Mouse (Mus musculus): ENCODE measurements at regions not wholly inside any gene's neighbourhood (a gene's known extent, or its start where the extent isn't known, plus 50 kb on each side); places are given as distances from the start of the nearest gene placed in this dataset.

DNA sequence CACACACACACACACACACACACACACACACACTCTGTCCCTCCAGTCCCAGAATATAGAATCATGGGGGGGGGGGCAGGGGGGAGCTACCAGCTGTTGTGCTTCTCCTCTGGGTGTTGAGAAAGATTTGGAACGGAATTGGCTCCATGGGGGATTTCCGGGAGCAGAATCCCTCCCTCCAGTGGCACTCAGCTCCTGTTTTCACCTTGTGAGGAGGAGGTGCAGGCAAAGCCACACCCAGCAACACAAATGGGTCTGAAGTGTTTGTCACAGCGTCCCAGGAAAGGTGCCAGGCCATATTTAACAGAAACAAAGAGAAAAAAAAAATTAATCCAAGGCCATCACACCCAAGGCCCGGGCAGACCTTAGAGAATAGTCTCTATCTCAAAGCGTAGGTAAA, 301.4 kb upstream of the Klf3 start:
- Histone ChIP-seq H3K4me1 (ENCODE audit: control insufficient read depth, insufficient read depth, low read length) (peaks cover 10% of the 10 kb centered on the region), H3K9me3 (replicated peaks; ENCODE audit: control insufficient read depth, insufficient read depth, low read length, poor library complexity, severe bottlenecking) (peaks cover 12% of the 10 kb centered on the region), H3K27me3 (ENCODE audit: control insufficient read depth, insufficient read depth, low read length, poor library complexity, severe bottlenecking) (no peaks in the 10 kb centered on the region), H3K36me3 (ENCODE audit: control insufficient read depth, insufficient read depth, low read length, poor library complexity, severe bottlenecking) (no peaks in the 10 kb centered on the region), H3K4me3 (ENCODE audit: low read depth, low read length) (peak overlapping the region; percentile 53), H3K27ac (ENCODE audit: insufficient read depth, low read length) (peak overlapping the region; percentile 99), H3K9ac (ENCODE audit: low read depth, poor library complexity, severe bottlenecking) (peak overlapping the region; percentile 80)
- peak; percentile 95 for TF ChIP-seq EP300 (IDR thresholded peaks at IDR 0.05; ENCODE audit: insufficient read depth, low read depth, low read length)
- no peak for TF ChIP-seq POLR2A (IDR thresholded peaks at IDR 0.05; ENCODE audit: insufficient read depth, low read length)

DNA sequence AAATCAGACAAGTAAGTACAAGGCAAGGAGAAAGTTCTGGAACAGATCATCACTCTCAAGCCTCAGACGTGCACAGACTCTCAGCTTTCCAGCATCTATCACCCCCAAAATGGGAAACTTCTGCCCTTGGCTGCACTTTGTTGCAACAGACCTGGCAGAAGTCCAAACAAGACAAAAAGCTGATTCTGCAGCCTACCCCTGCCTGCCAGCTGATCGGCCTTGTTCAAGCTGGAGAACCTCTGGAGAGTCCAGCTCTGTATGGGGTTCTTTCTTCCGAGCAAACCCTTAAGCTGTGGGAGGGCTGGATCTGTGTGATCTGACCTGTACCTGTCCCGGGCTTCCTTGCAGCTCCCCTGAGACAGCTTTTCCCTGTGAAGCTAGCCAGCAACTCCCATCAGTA, 299.7 kb upstream of the Klf3 start:
- peak overlapping the region; percentile 70 for H3K27ac ChIP-seq (ENCODE audit: insufficient read depth, low read length)
- no peak overlapping the region for H3K4me3 ChIP-seq (ENCODE audit: low read depth, low read length)
- H3K4me1 ChIP-seq (ENCODE audit: control insufficient read depth, insufficient read depth, low read length), result peaks cover 14% of the 10 kb centered on the region
- H3K9ac ChIP-seq (ENCODE audit: low read depth, poor library complexity, severe bottlenecking), result peak overlapping the region; percentile 20
- no peak for TF ChIP-seq CTCF (IDR thresholded peaks at IDR 0.05; ENCODE audit: low read depth, low read length)
- TF ChIP-seq EP300 (IDR thresholded peaks at IDR 0.05; ENCODE audit: insufficient read depth, low read depth, low read length), result no peak
- no peaks in the 10 kb centered on the region for H3K27me3 ChIP-seq (ENCODE audit: control insufficient read depth, insufficient read depth, low read length, poor library complexity, severe bottlenecking)
- no peaks in the 10 kb centered on the region for H3K36me3 ChIP-seq (ENCODE audit: control insufficient read depth, insufficient read depth, low read length, poor library complexity, severe bottlenecking)
- H3K9me3 ChIP-seq (replicated peaks; ENCODE audit: control insufficient read depth, insufficient read depth, low read length, poor library complexity, severe bottlenecking), result no peaks in the 10 kb centered on the region

DNA sequence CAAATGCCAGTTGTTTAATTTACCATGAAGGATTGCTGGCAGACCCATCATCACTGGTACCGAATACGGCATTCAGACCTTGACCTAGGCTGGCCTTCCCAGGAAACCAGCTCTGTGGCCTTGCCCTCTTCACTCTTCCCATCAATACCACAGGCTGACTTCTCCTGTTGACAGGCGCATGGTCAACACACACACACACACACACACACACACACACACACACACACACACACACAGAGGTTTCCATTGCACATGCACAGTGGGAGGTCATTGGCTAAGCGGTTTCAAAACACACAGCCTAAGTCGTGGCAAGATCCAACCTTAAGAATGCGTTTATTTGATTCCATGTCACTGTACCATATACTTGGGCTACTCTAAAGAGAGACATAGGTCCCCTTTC, 298.7 kb upstream of the Klf3 start:
- peak overlapping the region; percentile 33 for H3K9ac ChIP-seq (ENCODE audit: low read depth, poor library complexity, severe bottlenecking)
- H3K9me3 ChIP-seq (replicated peaks; ENCODE audit: control insufficient read depth, insufficient read depth, low read length, poor library complexity, severe bottlenecking), result no peaks in the 10 kb centered on the region
- peaks cover 15% of the 10 kb centered on the region for H3K4me1 ChIP-seq (ENCODE audit: control insufficient read depth, insufficient read depth, low read length)
- H3K27me3 ChIP-seq (ENCODE audit: control insufficient read depth, insufficient read depth, low read length, poor library complexity, severe bottlenecking), result no peaks in the 10 kb centered on the region
- TF ChIP-seq CTCF (IDR thresholded peaks at IDR 0.05; ENCODE audit: low read depth, low read length) (no peak), EP300 (IDR thresholded peaks at IDR 0.05; ENCODE audit: insufficient read depth, low read depth, low read length) (peak; percentile 31; the same call in 1 of the 2 replicates), POLR2A (IDR thresholded peaks at IDR 0.05; ENCODE audit: insufficient read depth, low read length) (no peak)
- H3K4me3 ChIP-seq (ENCODE audit: low read depth, low read length), result no peak overlapping the region
- H3K27ac ChIP-seq (ENCODE audit: insufficient read depth, low read length), result peak overlapping the region; percentile 77
- H3K36me3 ChIP-seq (ENCODE audit: control insufficient read depth, insufficient read depth, low read length, poor library complexity, severe bottlenecking), result no peaks in the 10 kb centered on the region

DNA sequence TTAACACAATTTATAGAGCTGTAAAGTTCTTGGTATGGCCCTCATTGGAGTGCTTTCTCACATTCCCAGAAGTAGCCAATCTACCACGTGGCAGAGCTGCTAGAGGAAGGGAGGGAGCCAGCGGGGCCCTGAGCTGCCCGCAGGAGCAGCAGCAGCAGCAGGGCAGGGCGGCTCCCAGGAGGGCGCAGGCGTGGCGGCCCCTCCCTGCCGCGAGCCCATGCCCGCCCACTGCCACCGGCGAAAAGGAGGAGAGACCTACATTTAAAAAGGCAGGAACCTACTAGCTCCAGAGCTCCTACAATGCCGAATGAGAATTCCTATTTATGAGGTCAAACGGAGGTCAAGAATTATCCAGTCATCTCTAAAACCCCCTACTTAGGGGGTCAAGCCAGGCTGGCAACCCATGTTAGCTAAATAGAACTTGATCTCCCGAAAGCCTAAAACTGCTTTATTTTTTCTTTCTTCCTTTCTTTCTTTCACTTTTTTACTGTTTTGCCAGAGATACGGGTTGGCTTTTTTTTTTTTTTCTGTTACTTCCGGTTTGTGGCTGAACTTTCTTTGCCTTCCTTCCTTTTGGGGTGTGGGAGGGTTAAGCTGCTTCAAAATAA, 297.9 kb upstream of the Klf3 start:
- no peaks in the 10 kb centered on the region for H3K27me3 ChIP-seq (ENCODE audit: control insufficient read depth, insufficient read depth, low read length, poor library complexity, severe bottlenecking)
- peak overlapping the region; percentile 93 for H3K27ac ChIP-seq (ENCODE audit: insufficient read depth, low read length)
- no peak overlapping the region for H3K4me3 ChIP-seq (ENCODE audit: low read depth, low read length)
- peaks cover 13% of the 10 kb centered on the region for H3K4me1 ChIP-seq (ENCODE audit: control insufficient read depth, insufficient read depth, low read length)
- peak overlapping the region; percentile 43 for H3K9ac ChIP-seq (ENCODE audit: low read depth, poor library complexity, severe bottlenecking)
- no peaks in the 10 kb centered on the region for H3K9me3 ChIP-seq (replicated peaks; ENCODE audit: control insufficient read depth, insufficient read depth, low read length, poor library complexity, severe bottlenecking)
- H3K36me3 ChIP-seq (ENCODE audit: control insufficient read depth, insufficient read depth, low read length, poor library complexity, severe bottlenecking), result no peaks in the 10 kb centered on the region
- TF ChIP-seq EP300 (IDR thresholded peaks at IDR 0.05; ENCODE audit: insufficient read depth, low read depth, low read length) (peak; percentile 96), POLR2A (IDR thresholded peaks at IDR 0.05; ENCODE audit: insufficient read depth, low read length) (no peak)

DNA sequence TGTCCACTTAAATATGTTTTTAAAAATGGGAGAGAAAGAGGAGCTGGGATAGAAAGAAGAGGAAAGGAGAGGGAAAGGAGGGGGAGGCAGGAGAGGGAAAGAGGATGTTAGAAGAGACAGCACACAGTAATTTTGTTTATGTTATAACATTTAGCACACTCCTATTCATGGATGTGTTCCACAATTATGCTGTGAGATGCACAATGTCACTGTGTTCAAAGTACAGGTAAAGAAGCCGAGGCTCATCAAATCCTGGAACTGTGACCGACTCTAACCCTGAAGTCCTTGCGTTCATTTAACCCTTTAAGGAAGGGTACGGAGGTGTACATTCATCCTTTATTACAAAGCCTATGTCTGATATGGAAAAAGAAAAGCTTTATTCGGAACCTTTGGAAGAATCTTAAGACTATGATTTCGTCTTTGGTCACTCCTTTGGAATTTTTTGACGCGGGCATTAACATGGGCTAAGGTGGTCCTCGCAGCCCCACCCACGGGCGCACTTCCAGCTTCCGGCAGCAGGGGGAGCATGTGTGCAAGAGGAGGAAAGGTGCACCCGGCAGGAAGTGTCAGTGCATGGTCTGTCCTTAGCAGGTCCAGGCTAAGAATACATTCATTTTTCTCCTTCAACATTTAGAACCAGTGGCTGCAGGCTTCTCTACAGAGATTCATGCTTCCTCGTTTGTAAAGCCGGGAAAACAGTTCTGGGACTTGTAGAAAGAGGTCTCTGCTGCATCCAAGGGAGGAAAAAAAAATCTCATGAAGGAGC, 297.2 kb upstream of the Klf3 start:
- Histone ChIP-seq H3K36me3 (ENCODE audit: control insufficient read depth, insufficient read depth, low read length, poor library complexity, severe bottlenecking) (no peaks in the 10 kb centered on the region), H3K27ac (ENCODE audit: insufficient read depth, low read length) (peak overlapping the region; percentile 93), H3K9me3 (replicated peaks; ENCODE audit: control insufficient read depth, insufficient read depth, low read length, poor library complexity, severe bottlenecking) (no peaks in the 10 kb centered on the region), H3K27me3 (ENCODE audit: control insufficient read depth, insufficient read depth, low read length, poor library complexity, severe bottlenecking) (no peaks in the 10 kb centered on the region), H3K4me1 (ENCODE audit: control insufficient read depth, insufficient read depth, low read length) (peaks cover 13% of the 10 kb centered on the region), H3K9ac (ENCODE audit: low read depth, poor library complexity, severe bottlenecking) (peak overlapping the region; percentile 43), H3K4me3 (ENCODE audit: low read depth, low read length) (no peak overlapping the region)
- TF ChIP-seq EP300 (IDR thresholded peaks at IDR 0.05; ENCODE audit: insufficient read depth, low read depth, low read length) (peak; percentile 84), POLR2A (IDR thresholded peaks at IDR 0.05; ENCODE audit: insufficient read depth, low read length) (no peak), CTCF (IDR thresholded peaks at IDR 0.05; ENCODE audit: low read depth, low read length) (peak; percentile 90)

DNA sequence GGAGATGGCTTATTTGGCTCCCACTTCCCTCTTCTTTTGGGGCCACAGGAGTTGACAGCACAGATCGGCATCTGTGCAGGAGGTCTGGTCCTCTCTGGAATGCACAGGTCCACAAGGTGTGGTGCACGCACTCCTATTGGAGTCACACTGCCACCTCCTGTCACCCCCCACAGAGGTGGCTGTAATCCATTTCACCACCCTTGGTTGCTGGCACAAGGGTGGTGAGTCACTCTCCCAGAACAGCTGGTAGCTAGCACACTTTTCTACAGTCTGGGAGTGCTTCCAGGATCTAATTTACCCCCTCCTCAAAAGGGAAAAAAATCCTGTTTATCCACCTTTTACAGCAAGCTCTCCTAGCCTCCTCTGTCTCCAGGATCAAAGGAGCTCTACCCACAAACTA, 294.6 kb upstream of the Klf3 start:
- Histone ChIP-seq H3K9ac (ENCODE audit: low read depth, poor library complexity, severe bottlenecking) (no peak overlapping the region), H3K4me1 (ENCODE audit: control insufficient read depth, insufficient read depth, low read length) (peaks cover 16% of the 10 kb centered on the region), H3K36me3 (ENCODE audit: control insufficient read depth, insufficient read depth, low read length, poor library complexity, severe bottlenecking) (no peaks in the 10 kb centered on the region), H3K27me3 (ENCODE audit: control insufficient read depth, insufficient read depth, low read length, poor library complexity, severe bottlenecking) (no peaks in the 10 kb centered on the region), H3K4me3 (ENCODE audit: low read depth, low read length) (no peak overlapping the region), H3K9me3 (replicated peaks; ENCODE audit: control insufficient read depth, insufficient read depth, low read length, poor library complexity, severe bottlenecking) (no peaks in the 10 kb centered on the region), H3K27ac (ENCODE audit: insufficient read depth, low read length) (no peak overlapping the region)
- TF ChIP-seq EP300 (IDR thresholded peaks at IDR 0.05; ENCODE audit: insufficient read depth, low read depth, low read length), result peak; percentile 52; the same call in 1 of the 2 replicates
- no peak for TF ChIP-seq POLR2A (IDR thresholded peaks at IDR 0.05; ENCODE audit: insufficient read depth, low read length)

Measured in ES-Bruce4 (cell line).